Mouse (Mus musculus) erythroblast, embryonic 14.5 days (primary cell): ENCODE results near the gene Lrrc3b.

Source experiments
- GATA1 ChIP-seq: IDR thresholded peaks from 2 replicates; pipeline ENCODE4 v1.6.1; 2012; ENCODE audit warnings: low read length, inconsistent platforms, mixed read lengths
- TAL1 ChIP-seq: IDR thresholded peaks from 3 replicates; pipeline ENCODE4 v1.6.1; 2012; ENCODE audit warnings: low read length, inconsistent platforms, mixed read lengths

- TF ChIP-seq GATA1 (no peak), TAL1 (no peak)
Observed at GRCm38 (mm10) chr14:15438485-15439157, at the start of gene Lrrc3b.
